Mouse (Mus musculus) stomach, embryonic 15.5 days (tissue): ENCODE measurements at regions not wholly inside any gene's neighbourhood (a gene's known extent, or its start where the extent isn't known, plus 50 kb on each side); places are given as distances from the start of the nearest gene placed in this dataset.
"Not testable (repeated sequence)": the region's sequence is repeated elsewhere in the genome, so short reads cannot be mapped to it uniquely, and the experiment has no call there.

ENCODE experiments used
- ATAC-seq: fragments of 200-750 bp; cut with Nextera tagmentation; 2 replicates; pipeline ENCODE4 v1.8.0; 2017; ENCODE audit warnings: low read depth, moderate number of reproducible peaks, moderate TSS enrichment; ENCODE audit not compliant: insufficient read depth, low FRiP score
- H3K27ac ChIP-seq: fragments of 300-500 bp; sonication (generic); 2 replicates; pipeline ENCODE4 v1.5.1; 2015; ENCODE audit warnings: mild to moderate bottlenecking, inconsistent platforms
- H3K27me3 ChIP-seq: fragments of 300-500 bp; sonication (generic); replicated peaks from 2 replicates; pipeline ENCODE4 v1.6.1; 2015; ENCODE audit warnings: inconsistent platforms
- H3K36me3 ChIP-seq: fragments of 300-500 bp; sonication (generic); 2 replicates; pipeline ENCODE4 v1.6.1; 2015; ENCODE audit warnings: inconsistent platforms
- H3K4me1 ChIP-seq: fragments of 300-500 bp; sonication (generic); 2 replicates; pipeline ENCODE4 v1.6.1; 2015; ENCODE audit warnings: inconsistent platforms
- H3K4me2 ChIP-seq: fragments of 300-500 bp; sonication (generic); 2 replicates; pipeline ENCODE4 v1.6.1; 2015; ENCODE audit warnings: mild to moderate bottlenecking, inconsistent platforms
- H3K4me3 ChIP-seq: fragments of 300-500 bp; sonication (generic); replicated peaks from 2 replicates; pipeline ENCODE4 v1.5.1; 2015; ENCODE audit warnings: inconsistent platforms
- H3K9ac ChIP-seq: fragments of 300-500 bp; sonication (generic); 2 replicates; pipeline ENCODE4 v1.6.1; 2015; ENCODE audit warnings: inconsistent platforms
- H3K9me3 ChIP-seq: fragments of 300-500 bp; sonication (generic); 2 replicates; pipeline ENCODE4 v1.6.1; 2016; ENCODE audit warnings: inconsistent platforms
- WGBS: fragments of 180-500 bp; shearing (Covaris S2); methylation state at CpG from one replicate; pipeline ENCODE4 v1.1.7; 2015; 5-methylcytosine and 5-hydroxymethylcytosine counted together

DNA sequence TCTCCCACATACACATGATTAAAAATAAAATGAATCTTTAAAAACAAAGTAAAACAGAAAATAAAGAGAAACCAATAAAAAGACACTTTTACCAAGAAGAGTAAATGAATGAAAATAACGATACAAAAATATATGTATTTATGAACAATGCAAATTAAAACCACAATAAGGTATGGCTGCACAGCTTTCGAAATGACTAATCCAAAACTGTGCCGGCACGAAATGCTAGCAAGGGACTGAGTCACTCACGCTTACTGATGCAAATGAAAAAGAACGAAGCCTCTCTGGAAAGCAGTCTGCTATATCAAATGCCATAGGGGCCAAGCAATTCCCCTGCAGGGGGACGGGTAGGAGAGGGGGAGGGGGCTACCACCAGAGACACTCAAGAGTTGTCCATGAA is 704.0 kb downstream of the 4930447A16Rik start:
- H3K27me3 ChIP-seq, result no peaks in the 10 kb centered on the region
- H3K36me3 ChIP-seq, result no peaks in the 10 kb centered on the region
- H3K4me2 ChIP-seq, result no peak overlapping the region
- no peak for ATAC-seq
- no peaks in the 10 kb centered on the region for H3K9me3 ChIP-seq
- no peak overlapping the region for H3K27ac ChIP-seq
- WGBS, result 85% methylated on average over 7 of the region's 7 CpGs
- no peak overlapping the region for H3K4me3 ChIP-seq
- no peak overlapping the region for H3K9ac ChIP-seq
- H3K4me1 ChIP-seq, result no peaks in the 10 kb centered on the region

DNA sequence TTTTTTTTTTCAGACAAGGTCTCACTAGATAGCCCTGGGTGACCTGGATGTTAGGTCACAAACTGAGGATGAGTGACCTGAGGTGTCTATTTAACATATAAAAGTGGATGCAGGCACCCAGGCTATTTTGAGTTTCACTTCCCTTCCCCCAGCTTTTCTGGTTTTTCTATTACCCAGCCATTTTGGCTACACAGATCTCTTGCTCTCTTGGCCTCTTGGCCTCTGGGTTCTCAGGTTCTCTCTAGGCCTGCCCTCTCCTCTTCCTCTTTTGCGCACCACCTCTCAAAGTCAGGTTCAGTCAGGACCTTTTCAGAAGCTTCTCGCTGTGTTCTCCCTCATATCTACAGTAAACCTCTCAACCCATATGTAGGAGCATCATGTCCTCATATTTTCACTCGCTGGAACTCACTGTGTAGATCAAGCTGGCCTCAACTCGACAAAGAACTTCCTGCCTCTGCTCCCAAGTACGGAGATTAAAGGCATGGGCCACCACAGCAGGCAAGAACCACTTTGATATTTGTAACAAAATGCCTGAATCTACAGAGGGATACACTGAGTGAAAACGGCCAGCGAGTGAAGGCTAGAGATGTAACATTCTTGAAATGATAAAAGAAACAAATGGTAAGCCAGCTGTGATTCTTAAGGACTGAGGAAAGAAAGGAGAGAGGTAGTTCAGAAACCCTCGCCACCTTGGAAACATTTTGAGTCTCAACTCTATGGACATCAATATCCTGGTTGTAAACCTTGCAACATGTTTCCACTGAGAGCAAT is 704.7 kb downstream of the 4930447A16Rik start:
- H3K9me3 ChIP-seq, result no peaks in the 10 kb centered on the region
- H3K4me1 ChIP-seq, result no peaks in the 10 kb centered on the region
- WGBS, result 73% methylated on average over 8 of the region's 8 CpGs
- no peak overlapping the region for H3K4me3 ChIP-seq
- H3K27me3 ChIP-seq, result no peaks in the 10 kb centered on the region
- no peak overlapping the region for H3K9ac ChIP-seq
- no peaks in the 10 kb centered on the region for H3K36me3 ChIP-seq
- no peak for ATAC-seq
- H3K4me2 ChIP-seq, result no peak overlapping the region
- no peak overlapping the region for H3K27ac ChIP-seq

DNA sequence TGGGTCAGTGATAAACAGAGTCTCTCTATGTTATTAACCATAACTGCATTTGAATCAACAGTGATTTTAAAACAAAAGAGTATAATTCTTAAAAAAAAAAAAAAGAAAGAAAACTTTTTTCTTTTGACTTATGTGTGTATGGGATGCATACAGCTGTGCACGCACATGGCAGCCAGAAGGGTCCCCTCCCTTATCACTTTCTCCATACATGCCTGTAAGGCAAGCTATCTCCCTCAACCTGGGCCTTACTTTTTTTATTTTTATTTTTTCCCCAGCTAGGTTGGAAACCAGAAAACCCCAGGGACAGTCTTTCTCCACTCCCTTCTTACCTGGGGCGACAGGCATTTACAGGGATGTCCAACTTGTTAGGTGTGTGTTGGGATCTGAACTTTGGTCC is 705.3 kb downstream of the 4930447A16Rik start:
- H3K4me3 ChIP-seq, result no peak overlapping the region
- no peak overlapping the region for H3K9ac ChIP-seq
- H3K4me2 ChIP-seq, result no peak overlapping the region
- H3K27ac ChIP-seq, result no peak overlapping the region
- H3K27me3 ChIP-seq, result no peaks in the 10 kb centered on the region
- no peaks in the 10 kb centered on the region for H3K36me3 ChIP-seq
- 88% methylated on average over 2 of the region's 2 CpGs for WGBS
- H3K4me1 ChIP-seq, result no peaks in the 10 kb centered on the region
- no peak for ATAC-seq
- H3K9me3 ChIP-seq, result no peaks in the 10 kb centered on the region

DNA sequence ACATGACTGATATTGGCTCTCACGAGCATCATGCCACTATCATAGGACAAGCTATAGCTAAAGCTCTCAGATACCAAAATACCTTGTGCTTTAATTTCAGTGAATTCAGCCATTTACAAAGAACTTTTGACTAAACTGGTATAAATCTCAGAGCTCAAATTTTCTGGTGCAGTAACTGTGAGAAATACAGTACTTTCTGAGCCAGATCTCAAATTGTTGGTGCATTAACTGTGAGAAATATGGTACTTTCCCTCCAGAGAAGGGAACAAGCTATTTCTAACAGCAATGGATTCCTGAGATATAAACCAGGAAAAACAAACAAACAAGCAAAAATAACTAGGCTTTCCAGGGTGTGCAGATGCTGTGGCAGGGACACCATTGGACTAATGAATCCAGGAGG is 714.3 kb downstream of the 4930447A16Rik start:
- H3K4me3 ChIP-seq, result no peak overlapping the region
- no peaks in the 10 kb centered on the region for H3K27me3 ChIP-seq
- no peak for ATAC-seq
- no peaks in the 10 kb centered on the region for H3K4me1 ChIP-seq
- WGBS, result 73% methylated on average over 1 of the region's 1 CpGs
- no peaks in the 10 kb centered on the region for H3K9me3 ChIP-seq
- H3K36me3 ChIP-seq, result no peaks in the 10 kb centered on the region
- no peak overlapping the region for H3K4me2 ChIP-seq
- no peak overlapping the region for H3K9ac ChIP-seq
- no peak overlapping the region for H3K27ac ChIP-seq

DNA sequence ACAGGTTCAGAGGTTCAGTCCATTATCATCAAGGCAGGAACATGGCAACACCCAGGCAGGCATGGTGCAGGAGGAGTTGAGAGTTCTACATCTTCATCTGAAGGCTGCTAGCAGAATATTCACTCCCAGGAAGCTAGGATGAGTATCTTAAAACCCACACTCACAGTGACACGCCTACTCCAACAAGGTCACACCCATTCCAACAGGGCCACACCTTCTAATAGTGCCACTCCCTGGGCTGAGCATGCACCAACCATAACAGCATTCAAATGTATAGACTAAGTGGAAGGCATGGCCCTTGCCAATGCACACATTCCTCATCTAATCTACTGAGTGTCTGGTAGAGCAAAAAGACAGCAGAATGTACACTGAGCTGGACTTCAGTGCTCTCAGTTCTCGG is 718.1 kb downstream of the 4930447A16Rik start:
- Histone ChIP-seq H3K9ac (no peak overlapping the region), H3K4me2 (no peak overlapping the region), H3K36me3 (no peaks in the 10 kb centered on the region), H3K4me1 (no peaks in the 10 kb centered on the region), H3K27me3 (no peaks in the 10 kb centered on the region), H3K27ac (no peak overlapping the region), H3K9me3 (no peaks in the 10 kb centered on the region), H3K4me3 (no peak overlapping the region)
- WGBS, result 83% methylated on average over 2 of the region's 2 CpGs
- ATAC-seq, result peak; percentile 56; the same call in 1 of the 2 replicates

DNA sequence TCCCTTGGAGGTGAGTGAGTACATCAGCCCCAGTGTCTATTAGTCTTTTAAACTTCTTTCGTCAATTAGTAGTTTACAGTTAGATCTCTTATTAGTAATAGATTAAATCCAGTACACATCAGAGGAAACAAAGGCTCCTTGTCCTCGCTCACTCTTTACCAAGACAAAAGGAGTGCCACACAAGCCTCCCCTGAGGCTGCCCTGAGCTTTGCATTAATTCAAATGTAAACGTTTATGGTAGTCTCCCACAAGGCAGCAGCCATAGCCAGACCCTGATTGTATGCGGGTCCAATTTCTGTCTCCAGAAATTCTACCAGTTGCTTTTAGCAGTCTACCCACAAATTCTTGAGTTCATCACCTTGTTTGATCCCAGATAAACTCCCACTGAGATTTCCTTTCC is 726.3 kb downstream of the 4930447A16Rik start:
- Histone ChIP-seq H3K36me3 (no peaks in the 10 kb centered on the region), H3K27ac (no peak overlapping the region), H3K4me1 (no peaks in the 10 kb centered on the region), H3K9me3 (no peaks in the 10 kb centered on the region), H3K4me2 (no peak overlapping the region), H3K4me3 (no peak overlapping the region), H3K27me3 (no peaks in the 10 kb centered on the region), H3K9ac (no peak overlapping the region)
- WGBS, result 72% methylated on average over 4 of the region's 4 CpGs
- ATAC-seq, result no peak

DNA sequence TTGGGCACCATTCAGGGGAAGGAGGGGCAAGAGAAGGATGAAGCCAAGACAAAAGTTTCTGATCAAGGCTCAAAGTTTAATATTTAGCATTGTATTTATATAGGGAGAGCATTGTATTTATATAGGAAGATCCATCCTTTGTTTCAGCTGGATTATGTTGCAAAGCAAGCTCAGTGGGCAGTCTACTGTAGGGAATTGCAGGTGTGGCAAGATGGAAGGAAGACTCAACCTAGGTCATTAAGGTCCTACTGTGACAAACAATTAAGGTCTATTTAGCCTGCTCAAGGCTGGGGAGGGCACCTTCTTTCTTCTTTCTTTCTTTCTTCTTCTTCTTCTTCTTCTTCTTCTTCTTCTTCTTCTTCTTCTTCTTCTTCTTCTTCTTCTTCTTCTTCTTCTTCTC is 728.5 kb downstream of the 4930447A16Rik start:
- H3K4me1 ChIP-seq, H3K9ac ChIP-seq, H3K4me2 ChIP-seq, H3K9me3 ChIP-seq, H3K4me3 ChIP-seq, H3K27ac ChIP-seq, H3K36me3 ChIP-seq, ATAC-seq, H3K27me3 ChIP-seq: not testable (repeated sequence)

DNA sequence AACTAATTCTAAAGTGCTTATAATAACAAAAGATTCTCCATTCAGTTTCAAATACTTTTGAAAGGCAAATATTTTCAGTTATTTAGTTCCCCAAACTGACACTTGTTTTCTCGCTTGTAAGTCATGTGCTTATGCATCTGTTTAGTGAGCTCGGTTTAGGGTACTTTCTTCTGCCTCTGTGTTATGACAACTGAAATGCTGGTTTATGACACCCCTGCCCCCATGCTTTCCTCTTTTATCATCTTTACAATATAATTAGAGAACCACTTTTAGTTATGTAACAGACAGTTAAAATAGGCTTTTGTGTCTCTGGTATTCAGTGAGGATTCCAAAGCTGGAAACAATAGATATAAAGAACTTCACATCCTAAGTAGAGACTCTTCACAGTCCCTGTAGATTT is 733.8 kb downstream of the 4930447A16Rik start:
- no peak for ATAC-seq

DNA sequence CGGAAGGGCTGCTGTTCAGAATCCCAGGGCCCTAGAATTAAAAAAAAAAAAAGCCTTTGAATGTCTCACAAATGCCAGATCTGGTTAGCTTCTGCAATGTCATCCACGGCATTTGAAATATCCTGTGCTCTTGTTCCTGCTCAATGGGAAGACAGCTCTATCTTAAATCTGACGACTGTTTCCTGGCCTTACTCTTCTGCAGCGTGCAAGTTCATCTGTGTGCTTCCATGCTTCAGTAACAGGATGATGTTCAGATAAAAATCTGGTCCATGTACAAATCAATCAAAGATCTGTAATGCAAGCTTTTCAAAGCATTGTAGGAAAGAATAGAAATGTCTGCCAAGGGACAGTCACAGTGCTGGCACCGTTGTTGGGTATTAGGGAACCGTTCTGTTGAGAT is 738.4 kb downstream of the 4930447A16Rik start:
- no peaks in the 10 kb centered on the region for H3K9me3 ChIP-seq
- no peaks in the 10 kb centered on the region for H3K27me3 ChIP-seq
- no peak overlapping the region for H3K27ac ChIP-seq
- no peak overlapping the region for H3K9ac ChIP-seq
- H3K4me2 ChIP-seq, result no peak overlapping the region
- no peak for ATAC-seq
- WGBS, result 46% methylated on average over 6 of the region's 6 CpGs
- H3K4me3 ChIP-seq, result no peak overlapping the region
- no peaks in the 10 kb centered on the region for H3K4me1 ChIP-seq
- H3K36me3 ChIP-seq, result no peaks in the 10 kb centered on the region

More for the DNA sequence above, 733.8 kb downstream of the 4930447A16Rik start:
- Histone ChIP-seq H3K4me3 (no peak overlapping the region), H3K4me1 (no peaks in the 10 kb centered on the region), H3K4me2 (no peak overlapping the region), H3K27ac (no peak overlapping the region), H3K27me3 (no peaks in the 10 kb centered on the region), H3K9ac (no peak overlapping the region), H3K9me3 (no peaks in the 10 kb centered on the region), H3K36me3 (no peaks in the 10 kb centered on the region)
- 60% methylated on average over 2 of the region's 2 CpGs for WGBS

DNA sequence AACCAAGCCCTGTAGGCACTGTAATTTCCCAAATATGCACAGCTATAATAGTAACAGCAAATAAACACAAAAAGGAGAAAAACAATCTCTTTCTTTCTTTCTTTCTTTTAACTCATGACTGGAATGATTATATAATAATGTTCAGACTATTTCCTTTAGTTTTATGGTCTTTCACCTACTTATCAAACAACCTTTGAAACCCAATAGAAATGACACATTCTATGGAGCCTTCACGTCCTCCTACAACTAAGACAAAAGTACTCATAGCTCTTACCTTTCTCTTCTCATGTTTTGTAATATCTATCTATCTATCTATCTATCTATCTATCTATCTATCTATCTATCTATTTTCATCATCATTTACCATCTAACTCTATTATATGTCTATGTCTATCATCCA is 739.5 kb downstream of the 4930447A16Rik start:
- no peak overlapping the region for H3K4me3 ChIP-seq
- no peaks in the 10 kb centered on the region for H3K36me3 ChIP-seq
- no peak overlapping the region for H3K4me2 ChIP-seq
- H3K4me1 ChIP-seq, result no peaks in the 10 kb centered on the region
- no peak overlapping the region for H3K9ac ChIP-seq
- no peak for ATAC-seq
- no peak overlapping the region for H3K27ac ChIP-seq
- no peaks in the 10 kb centered on the region for H3K9me3 ChIP-seq
- no peaks in the 10 kb centered on the region for H3K27me3 ChIP-seq
- WGBS, result 79% methylated on average over 1 of the region's 1 CpGs

DNA sequence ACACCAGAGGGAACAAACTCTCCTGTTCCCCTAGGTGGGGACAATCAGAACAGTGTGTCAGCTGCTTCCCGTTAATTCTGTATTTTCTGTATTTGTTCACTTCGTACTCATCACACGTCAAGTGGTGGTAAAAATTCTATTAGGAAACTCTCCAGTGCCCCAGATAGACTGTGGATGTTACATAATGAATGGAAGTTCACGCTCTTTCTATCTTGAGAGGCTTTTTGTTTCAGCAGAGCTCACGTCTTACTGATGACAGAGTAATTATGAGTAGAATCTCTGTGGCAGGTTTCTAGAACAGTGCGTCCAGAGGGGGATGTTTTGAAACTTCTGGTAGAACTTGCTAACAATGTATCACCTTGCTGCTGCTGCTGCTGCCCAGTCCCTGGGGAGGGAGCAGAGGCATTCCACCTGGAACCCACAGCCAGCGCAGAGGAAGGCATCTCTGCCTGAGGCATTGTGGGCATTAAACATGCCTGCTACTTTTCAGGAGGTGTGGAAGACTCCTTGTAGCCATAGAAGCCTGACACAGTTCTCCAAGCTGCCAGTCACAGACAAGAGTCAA is 740.6 kb downstream of the 4930447A16Rik start:
- 78% methylated on average over 7 of the region's 7 CpGs for WGBS
- Histone ChIP-seq H3K9me3 (no peaks in the 10 kb centered on the region), H3K4me1 (no peaks in the 10 kb centered on the region), H3K9ac (no peak overlapping the region), H3K4me3 (no peak overlapping the region), H3K36me3 (no peaks in the 10 kb centered on the region), H3K27me3 (no peaks in the 10 kb centered on the region), H3K4me2 (no peak overlapping the region), H3K27ac (no peak overlapping the region)
- no peak for ATAC-seq

DNA sequence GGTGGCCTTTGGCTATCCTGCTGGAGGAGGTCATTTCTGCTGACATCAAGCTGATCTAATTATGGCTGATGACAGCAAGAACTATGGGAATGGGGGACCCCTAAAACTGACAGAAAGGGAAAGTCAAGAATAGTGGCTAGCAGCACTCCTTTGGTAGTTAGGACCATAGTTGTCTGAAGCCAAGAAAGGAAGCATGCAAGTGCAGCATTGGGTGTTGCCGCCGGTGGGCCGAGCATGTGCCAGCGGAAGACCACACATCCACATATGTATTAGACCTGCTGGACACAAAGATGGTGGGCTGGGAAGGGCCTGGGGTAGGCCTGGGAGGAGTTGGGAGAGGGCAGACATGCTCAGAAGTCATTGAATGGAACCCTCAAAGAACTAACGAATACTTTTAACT is 741.1 kb downstream of the 4930447A16Rik start:
- H3K9me3 ChIP-seq, result no peaks in the 10 kb centered on the region
- no peak for ATAC-seq
- no peak overlapping the region for H3K4me2 ChIP-seq
- H3K27me3 ChIP-seq, result no peaks in the 10 kb centered on the region
- H3K36me3 ChIP-seq, result no peaks in the 10 kb centered on the region
- 92% methylated on average over 5 of the region's 5 CpGs for WGBS
- no peak overlapping the region for H3K9ac ChIP-seq
- no peak overlapping the region for H3K4me3 ChIP-seq
- H3K27ac ChIP-seq, result no peak overlapping the region
- no peaks in the 10 kb centered on the region for H3K4me1 ChIP-seq
